Mouse (Mus musculus) E14TG2a.4 (cell line): Measurements from ENCODE around the gene Gm17482.

ENCODE experiments used
- H3K27me3 ChIP-seq: 2 replicates; pipeline ENCODE4 v1.6.1; 2014; ENCODE audit warnings: low read length, control low read depth; ENCODE audit not compliant: insufficient read depth
- H3K36me3 ChIP-seq: 2 replicates; pipeline ENCODE4 v1.6.1; 2014; ENCODE audit warnings: low read length, control low read depth; ENCODE audit not compliant: insufficient read depth
- H3K4me1 ChIP-seq: replicated peaks from 2 replicates; pipeline ENCODE4 v1.6.1; 2014; ENCODE audit warnings: low read depth, low read length, control low read depth
- H3K4me3 ChIP-seq: replicated peaks from 2 replicates; pipeline ENCODE4 v1.5.1; 2014; ENCODE audit warnings: mild to moderate bottlenecking, low read length
- H3K9me3 ChIP-seq: 2 replicates; pipeline ENCODE4 v1.6.1; 2014; ENCODE audit warnings: low read length, control low read depth
- CTCF ChIP-seq: conservative IDR thresholded peaks from 2 replicates; pipeline ENCODE4 v1.5.1; 2014; ENCODE audit warnings: low read length
- NANOG ChIP-seq: IDR thresholded peaks from 2 replicates; pipeline ENCODE4 v1.6.1; 2014; ENCODE audit warnings: borderline replicate concordance, low read length, mixed read lengths
- POU5F1 ChIP-seq: IDR thresholded peaks from 2 replicates; pipeline ENCODE4 v1.6.1; 2014; ENCODE audit warnings: low read length, borderline replicate concordance

Gm17482 gene

GRCm38 (mm10) chr6:115241131-115241699 is 14.1 kb downstream of the Gm17482 start:
- H3K27me3 ChIP-seq, result peaks cover 3% of the 10 kb centered on the region
- H3K9me3 ChIP-seq, result no peaks in the 10 kb centered on the region
- H3K4me3 ChIP-seq, result no peak overlapping the region
- H3K36me3 ChIP-seq, result no peaks in the 10 kb centered on the region
- TF ChIP-seq NANOG (no peak), CTCF (no peak), POU5F1 (no peak)
- no peaks in the 10 kb centered on the region for H3K4me1 ChIP-seq

GRCm38 (mm10) chr6:115241939-115242338 is 14.8 kb downstream of the Gm17482 start:
- Histone ChIP-seq H3K4me1 (no peaks in the 10 kb centered on the region), H3K9me3 (no peaks in the 10 kb centered on the region), H3K36me3 (no peaks in the 10 kb centered on the region), H3K4me3 (no peak overlapping the region), H3K27me3 (peaks cover 4% of the 10 kb centered on the region)
- no peak for TF ChIP-seq NANOG
- no peak for TF ChIP-seq CTCF
- TF ChIP-seq POU5F1, result no peak

DNA sequence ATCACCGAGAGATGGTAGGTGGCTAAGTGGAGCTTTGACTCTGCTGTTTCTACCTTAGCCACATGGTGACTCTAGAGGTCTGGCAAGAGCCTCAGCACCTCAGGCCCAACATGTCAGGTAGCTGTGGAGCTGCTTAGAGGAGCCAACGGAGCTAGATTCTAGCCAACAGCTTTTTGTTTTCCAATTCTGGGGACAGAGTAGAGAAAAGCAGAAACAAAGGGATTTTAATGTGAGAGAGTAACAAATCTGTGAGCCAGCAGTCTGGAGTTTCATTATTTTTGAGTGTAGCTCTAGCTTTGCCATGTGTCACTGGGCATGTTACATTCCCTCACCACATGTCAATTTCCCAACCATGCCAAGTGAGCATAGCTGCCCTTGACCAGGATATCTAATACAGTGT is 17.1 kb downstream of the Gm17482 start:
- peaks cover 17% of the 10 kb centered on the region for H3K27me3 ChIP-seq
- H3K4me1 ChIP-seq, result no peaks in the 10 kb centered on the region
- H3K36me3 ChIP-seq, result no peaks in the 10 kb centered on the region
- no peak for TF ChIP-seq CTCF
- TF ChIP-seq NANOG, result no peak
- TF ChIP-seq POU5F1, result no peak
- H3K9me3 ChIP-seq, result no peaks in the 10 kb centered on the region
- H3K4me3 ChIP-seq, result no peak overlapping the region

- peaks cover 10% of the 10 kb centered on the region for H3K9me3 ChIP-seq
- peaks cover 28% of the 10 kb centered on the region for H3K27me3 ChIP-seq
- no peak for TF ChIP-seq POU5F1
- TF ChIP-seq CTCF, result no peak
- TF ChIP-seq NANOG, result no peak
- no peaks in the 10 kb centered on the region for H3K4me1 ChIP-seq
- no peaks in the 10 kb centered on the region for H3K36me3 ChIP-seq
- no peak overlapping the region for H3K4me3 ChIP-seq
These were observed 18.4 kb downstream of the Gm17482 start for GRCm38 (mm10) chr6:115245500-115246058.

GRCm38 (mm10) chr6:115251531-115251985 is 24.4 kb downstream of the Gm17482 start:
- Histone ChIP-seq H3K9me3 (peaks cover 17% of the 10 kb centered on the region), H3K4me1 (peaks cover 20% of the 10 kb centered on the region), H3K4me3 (peak overlapping the region; percentile 61), H3K36me3 (no peaks in the 10 kb centered on the region), H3K27me3 (peaks cover 29% of the 10 kb centered on the region)
- no peak for TF ChIP-seq CTCF

DNA sequence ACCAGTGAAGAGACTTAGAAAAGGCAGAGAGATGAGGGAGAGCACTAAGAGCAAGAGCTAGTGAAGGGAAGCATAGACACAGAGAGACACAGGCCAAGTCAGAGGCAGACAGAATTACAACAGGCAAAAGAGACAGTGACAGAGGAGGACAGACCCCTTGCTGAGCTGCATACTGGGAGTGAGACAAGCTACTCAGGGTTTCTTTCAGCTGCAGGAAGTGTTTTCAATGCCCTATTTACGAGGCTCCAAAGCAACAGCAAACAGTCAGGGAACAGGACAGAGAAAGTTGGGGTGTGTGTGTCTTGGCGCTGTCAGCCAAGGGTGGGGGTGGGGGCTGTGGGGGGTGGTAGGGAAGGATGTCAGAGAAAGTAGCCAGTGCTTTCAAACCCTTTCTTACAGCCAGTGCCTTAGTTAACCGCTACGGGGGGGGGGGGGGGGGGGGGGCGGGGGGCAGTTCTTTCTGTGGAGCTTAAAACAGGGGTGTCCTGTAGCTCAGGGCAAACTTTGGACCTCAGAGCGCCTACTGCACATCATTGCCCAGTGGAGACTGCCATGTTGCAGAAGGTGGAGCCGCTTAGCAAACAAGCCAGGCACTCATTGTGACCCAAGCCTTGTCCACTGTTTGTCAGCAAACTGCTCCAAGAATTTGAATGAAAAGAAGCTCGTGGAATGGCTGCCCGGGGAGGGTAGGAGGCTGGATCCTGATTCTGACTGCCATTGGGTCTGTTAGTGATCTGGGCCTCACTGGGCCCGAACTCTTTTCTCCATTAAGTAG is 25.1 kb downstream of the Gm17482 start, which contains the start of gene Timp4:
Gene Timp4, minus strand, starts transcription at position 107 of the 775 bp plus-strand sequence.
- TF ChIP-seq NANOG (peak; percentile 95), POU5F1 (no peak), CTCF (no peak)
- H3K9me3 ChIP-seq, result peaks cover 17% of the 10 kb centered on the region

GRCm38 (mm10) chr6:115255171-115255570 is 28.0 kb downstream of the Gm17482 start:
- Histone ChIP-seq H3K4me3 (no peak overlapping the region), H3K4me1 (peaks cover 20% of the 10 kb centered on the region), H3K9me3 (peaks cover 11% of the 10 kb centered on the region), H3K36me3 (no peaks in the 10 kb centered on the region), H3K27me3 (peaks cover 9% of the 10 kb centered on the region)
- TF ChIP-seq POU5F1, result no peak
- TF ChIP-seq CTCF, result no peak
- no peak for TF ChIP-seq NANOG

More for the DNA sequence above, 25.1 kb downstream of the Gm17482 start, which contains the start of gene Timp4:
- H3K36me3 ChIP-seq, result no peaks in the 10 kb centered on the region
- H3K4me3 ChIP-seq, result peak within 1 kb of the TSS; percentile 61
- peaks cover 29% of the 10 kb centered on the region for H3K27me3 ChIP-seq
- H3K4me1 ChIP-seq, result peaks cover 20% of the 10 kb centered on the region

DNA sequence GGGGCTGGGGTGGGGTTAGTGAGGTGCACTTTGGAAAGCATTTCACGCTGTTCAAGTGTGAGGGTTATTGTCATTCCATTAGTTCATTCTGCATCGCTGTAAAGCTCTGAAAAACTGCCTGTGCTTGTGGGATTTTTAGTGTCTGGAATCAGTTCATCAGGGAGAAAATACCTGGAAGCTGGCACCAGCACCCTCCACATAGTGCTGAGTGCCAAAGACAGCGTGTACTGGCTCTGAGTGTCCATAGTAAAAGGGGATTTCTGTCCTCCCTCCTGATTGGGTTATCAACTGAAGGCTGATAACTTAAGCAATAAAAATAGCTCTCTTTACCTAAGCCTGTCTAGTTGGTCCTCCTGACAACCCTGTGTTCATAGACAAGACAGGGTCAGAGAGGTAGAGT is 33.4 kb downstream of the Gm17482 start:
- TF ChIP-seq POU5F1, result no peak
- no peak for TF ChIP-seq CTCF
- TF ChIP-seq NANOG, result no peak
- H3K36me3 ChIP-seq, result no peaks in the 10 kb centered on the region
- H3K27me3 ChIP-seq, result peaks cover 7% of the 10 kb centered on the region; the same call in 1 of the 2 replicates
- no peaks in the 10 kb centered on the region for H3K4me1 ChIP-seq
- no peaks in the 10 kb centered on the region for H3K9me3 ChIP-seq
- no peak overlapping the region for H3K4me3 ChIP-seq

- Histone ChIP-seq H3K9me3 (no peaks in the 10 kb centered on the region), H3K4me3 (no peak overlapping the region), H3K36me3 (no peaks in the 10 kb centered on the region), H3K27me3 (peaks cover 13% of the 10 kb centered on the region), H3K4me1 (no peaks in the 10 kb centered on the region)
- TF ChIP-seq NANOG (no peak), POU5F1 (no peak)
These were observed 39.6 kb downstream of the Gm17482 start for GRCm38 (mm10) chr6:115266791-115267190.
